Mouse (Mus musculus) right cerebral cortex, postnatal 10 days (tissue): ENCODE results near the gene Kif17.

Source experiments
- DNase-seq, 2 experiments: peaks; one replicate each; pipeline ENCODE4 v3.0.0; 2021; ENCODE audit warnings: low spot score in 2 of 2

The Kif17 gene

DNA sequence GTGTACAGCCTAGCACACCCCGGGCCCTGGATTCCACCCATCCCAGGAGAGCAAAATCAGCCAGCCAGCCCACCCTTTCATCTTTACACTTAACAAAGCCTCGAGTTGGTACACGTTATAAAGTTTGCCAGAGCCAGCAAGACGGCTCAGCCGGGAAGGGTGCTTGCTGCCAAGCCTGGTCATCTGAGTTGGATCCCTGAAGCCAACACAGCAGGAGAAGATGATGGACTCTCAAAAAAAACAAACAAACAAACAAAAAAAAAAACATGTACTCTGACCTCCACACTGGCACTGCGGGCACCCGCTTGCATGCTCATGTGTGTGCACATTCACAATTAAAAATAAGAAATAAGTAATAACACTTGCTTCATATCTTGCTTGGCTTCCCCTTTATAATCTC lies 91.8 kb downstream of the Kif17 start:
- no peak for DNase-seq

DNA sequence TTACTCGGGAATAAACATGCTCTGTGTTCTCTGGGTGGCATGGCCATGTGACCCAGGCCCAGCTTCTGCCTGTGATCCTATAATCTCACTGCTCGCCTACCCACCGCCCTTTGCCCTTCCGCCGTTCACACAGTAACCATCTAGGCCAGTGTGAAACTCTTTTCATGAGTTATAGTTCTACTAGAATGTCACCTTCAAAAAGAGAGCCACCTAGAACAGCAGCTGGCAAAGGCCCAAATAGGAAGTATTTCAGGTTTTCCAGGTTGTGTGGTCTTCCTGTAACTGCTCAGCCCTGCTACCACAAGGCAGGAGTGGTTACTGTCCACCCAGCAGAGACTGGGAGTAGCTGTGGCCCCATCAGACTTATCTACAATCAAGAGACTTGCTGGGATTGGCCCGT lies 92.5 kb downstream of the Kif17 start:
- no peak for DNase-seq

DNA sequence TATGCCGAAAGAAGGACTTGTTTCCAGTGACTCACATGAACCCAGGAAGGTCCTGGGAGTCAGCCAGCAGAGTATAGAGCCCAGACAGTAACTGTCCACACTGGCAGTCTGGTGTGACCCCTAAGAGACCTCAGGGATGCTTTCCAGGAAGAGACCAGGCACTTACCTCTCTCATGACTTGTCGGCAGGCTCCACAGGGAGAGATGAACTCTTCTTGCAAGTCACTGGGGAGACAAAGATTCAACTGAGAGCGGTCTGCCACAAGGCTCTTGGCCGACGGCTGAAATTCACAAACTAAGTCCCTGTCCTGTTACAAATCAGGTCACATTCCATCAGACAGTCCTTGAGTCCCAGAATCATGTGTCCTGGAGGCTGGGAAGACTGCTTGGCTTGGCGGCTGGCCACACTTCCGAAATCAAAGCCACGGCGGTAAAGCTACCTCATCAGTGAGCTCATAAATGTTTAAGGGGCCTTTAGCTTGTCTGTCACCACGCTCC lies 93.2 kb downstream of the Kif17 start:
- no peak for DNase-seq

DNA sequence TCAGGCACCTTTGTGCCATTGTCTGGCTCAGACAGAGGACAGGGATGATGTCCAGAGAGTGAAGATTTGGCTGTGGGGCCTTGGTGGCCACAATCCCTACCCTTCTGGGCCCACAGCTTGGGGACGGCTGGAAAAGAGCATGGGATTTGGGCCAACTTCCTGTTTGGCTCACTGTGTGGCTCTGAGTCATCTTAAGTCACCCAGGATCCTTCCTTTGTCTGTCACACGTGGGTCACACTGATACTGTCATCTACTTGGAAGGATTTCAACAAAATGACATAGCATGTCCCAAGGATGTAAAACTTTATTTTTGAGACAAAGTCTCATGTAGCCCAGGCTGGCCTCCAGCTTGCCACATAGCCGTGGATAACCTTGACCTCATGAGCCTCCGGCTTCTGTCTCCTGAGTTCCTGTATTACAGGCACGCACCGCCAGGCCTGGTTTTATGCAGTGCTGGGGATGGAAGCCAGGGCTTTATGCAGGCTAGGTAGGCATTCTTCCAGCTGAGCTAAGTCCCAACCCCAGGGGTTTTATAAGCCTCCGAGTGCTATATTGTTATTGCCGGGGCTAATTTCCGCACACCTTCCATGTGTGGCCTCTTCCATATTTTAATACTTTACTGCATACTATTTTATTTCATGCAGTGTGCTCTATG lies 94.8 kb downstream of the Kif17 start:
- no peak for DNase-seq

DNA sequence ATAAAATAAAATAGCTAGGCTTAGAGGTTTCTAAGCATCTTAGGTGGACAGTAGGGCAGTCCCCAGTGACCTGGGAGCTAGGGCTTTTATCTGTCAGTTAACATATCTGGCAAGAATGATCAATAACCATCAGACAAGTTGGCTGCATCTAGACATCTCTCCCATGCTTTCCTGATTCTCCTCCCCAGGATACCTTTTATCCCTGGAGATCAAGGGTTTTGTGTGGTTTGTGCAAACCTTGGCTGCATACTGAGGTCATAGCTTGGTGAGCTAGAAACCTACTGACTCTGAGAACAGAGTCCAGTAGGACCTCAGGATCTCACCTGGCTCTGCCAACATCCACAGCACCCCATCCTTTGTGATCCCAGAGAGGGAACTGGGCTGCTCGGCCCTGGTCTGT lies 97.0 kb downstream of the Kif17 start:
- DNase-seq: no peak

DNA sequence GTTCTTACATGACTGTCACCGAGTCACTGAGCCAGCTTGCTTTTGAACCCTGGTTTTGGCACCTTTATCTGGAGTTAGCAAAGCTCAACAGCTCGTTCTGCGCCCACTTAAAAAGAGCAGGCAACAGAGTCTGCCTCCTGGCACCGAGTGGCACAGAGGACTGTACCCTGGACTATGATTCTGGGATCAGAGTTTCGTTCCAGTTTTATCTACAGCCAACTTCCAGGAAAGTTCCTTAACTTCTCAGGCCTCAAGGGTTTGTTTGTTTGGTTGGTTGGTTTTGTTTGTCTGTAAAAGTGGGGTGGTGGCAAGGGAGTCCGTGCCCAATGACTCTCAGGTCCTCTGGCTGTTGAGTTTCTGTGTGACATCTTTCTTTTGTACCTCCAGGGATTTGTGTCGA lies 98.5 kb downstream of the Kif17 start:
- no peak for DNase-seq
